Mouse (Mus musculus) heart, embryonic 11.5 days (tissue): Measurements from ENCODE around the gene Ntsr1. TPM values are rescaled to one million over a fixed set of nuclear protein-coding genes. Genes with fewer than 3 reads are reported as not detected.

Source experiments
- ATAC-seq: fragments of 200-750 bp; cut with Nextera tagmentation; replicated peaks from 2 replicates; pipeline ENCODE4 v1.8.0; 2017; ENCODE audit warnings: moderate library complexity; ENCODE audit not compliant: insufficient number of reproducible peaks, low FRiP score, low TSS enrichment
- H3K27ac ChIP-seq: fragments of 300-500 bp; sonication (generic); 2 replicates; pipeline ENCODE4 v1.5.1; 2014; ENCODE audit warnings: mild to moderate bottlenecking, low read depth, low read length
- H3K27me3 ChIP-seq: fragments of 300-500 bp; sonication (generic); 2 replicates; pipeline ENCODE4 v1.6.1; 2014; ENCODE audit warnings: mild to moderate bottlenecking, low read length, mixed read lengths; ENCODE audit not compliant: control insufficient read depth, insufficient read depth
- H3K36me3 ChIP-seq: fragments of 300-500 bp; sonication (generic); 2 replicates; pipeline ENCODE4 v1.6.1; 2014; ENCODE audit warnings: mild to moderate bottlenecking, low read length, moderate library complexity, mixed read lengths; ENCODE audit not compliant: control insufficient read depth, insufficient read depth
- H3K4me1 ChIP-seq: fragments of 300-500 bp; sonication (generic); 2 replicates; pipeline ENCODE4 v1.6.1; 2014; ENCODE audit warnings: low read length; ENCODE audit not compliant: control insufficient read depth, insufficient read depth
- H3K4me2 ChIP-seq: fragments of 300-500 bp; sonication (generic); 2 replicates; pipeline ENCODE4 v1.6.1; 2014; ENCODE audit warnings: mild to moderate bottlenecking, moderate library complexity
- H3K4me3 ChIP-seq: fragments of 300-500 bp; sonication (generic); 2 replicates; pipeline ENCODE4 v1.5.1; 2014; ENCODE audit warnings: low read depth, low read length
- H3K9ac ChIP-seq: fragments of 300-500 bp; sonication (generic); 2 replicates; pipeline ENCODE4 v1.6.1; 2014; ENCODE audit warnings: mild to moderate bottlenecking, low read depth, low read length, moderate library complexity
- H3K9me3 ChIP-seq: fragments of 300-500 bp; sonication (generic); replicated peaks from 2 replicates; pipeline ENCODE4 v1.6.1; 2016; ENCODE audit warnings: low read length; ENCODE audit not compliant: control insufficient read depth
- WGBS: fragments of 180-500 bp; shearing (Covaris S2); extraction: QIAGEN DNeasy Blood & Tissue Kit; methylation state at CpG from one replicate; pipeline ENCODE4 v1.1.7; 2014; ENCODE audit not compliant: insufficient replicate concordance; 5-methylcytosine and 5-hydroxymethylcytosine counted together
- polyA plus RNA-seq: library from polyadenylated mRNA; unstranded; fragments of >200 nt; fragmentation: Nextera tagmentation; extraction: Ambion mirVana; gene quantifications from 2 replicates; pipeline ENCODE4 v1.2.1, GENCODE M21; 2014

Gene Ntsr1
- polyA plus RNA-seq, 1 experiment from 2014 or later: 0.36 TPM

DNA sequence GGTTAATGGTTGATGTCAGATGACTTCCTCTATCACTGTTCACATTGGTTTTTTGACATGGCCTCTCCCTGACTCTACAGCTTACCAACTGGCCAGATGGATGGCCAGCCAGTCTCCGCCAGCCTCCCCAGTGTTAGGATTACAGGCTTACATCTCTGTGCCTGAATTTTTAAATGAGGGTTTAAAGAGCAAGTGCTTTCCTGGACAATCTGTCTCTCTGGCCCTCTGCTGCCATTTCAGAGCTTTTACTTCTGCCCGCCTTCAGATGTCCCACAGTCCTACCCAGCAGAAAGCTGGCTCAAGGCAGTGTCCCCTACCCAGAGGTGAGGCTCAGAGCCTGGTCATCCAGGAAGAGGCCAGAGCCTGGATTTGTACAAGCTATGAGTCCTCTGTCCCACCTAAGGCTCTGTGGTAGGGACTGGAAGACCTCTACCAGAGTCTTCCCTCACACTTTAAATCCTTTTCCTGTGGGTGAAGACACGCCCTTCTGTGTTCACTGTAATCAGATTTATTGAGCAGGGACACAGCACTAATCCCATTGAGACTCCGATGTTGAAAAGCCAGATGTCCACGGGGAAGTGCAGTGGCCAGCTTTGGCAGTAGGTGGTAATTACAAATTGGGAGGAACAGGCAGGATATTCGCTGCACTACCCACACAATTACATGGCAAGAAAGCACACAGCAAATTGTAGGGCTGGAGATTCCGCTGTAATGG, 32.1 kb downstream of the Ntsr1 start:
- Histone ChIP-seq H3K9ac (no peak overlapping the region), H3K4me2 (no peak overlapping the region), H3K27ac (no peak overlapping the region), H3K4me1 (0 out of 2 replicates have a peak, but pooled peaks cover 3% of the 10 kb centered on the region), H3K36me3 (no peaks in the 10 kb centered on the region), H3K9me3 (no peaks in the 10 kb centered on the region), H3K27me3 (peaks cover 21% of the 10 kb centered on the region), H3K4me3 (no peak overlapping the region)
- 73% methylated on average over 7 of the region's 7 CpGs for WGBS
- no peak for ATAC-seq

- H3K4me1 ChIP-seq: 0 out of 2 replicates have a peak, but pooled peaks cover 3% of the 10 kb centered on the region
- H3K36me3 ChIP-seq: no peaks in the 10 kb centered on the region
- H3K9ac ChIP-seq: no peak overlapping the region
- H3K4me2 ChIP-seq: no peak overlapping the region
- H3K27ac ChIP-seq: no peak overlapping the region
- no peaks in the 10 kb centered on the region for H3K9me3 ChIP-seq
- H3K4me3 ChIP-seq: no peak overlapping the region
- peaks cover 17% of the 10 kb centered on the region for H3K27me3 ChIP-seq
- WGBS: 59% methylated on average over 6 of the region's 6 CpGs
- no peak for ATAC-seq
These were observed 32.7 kb downstream of the Ntsr1 start for GRCm38 (mm10) chr2:180532386-180532995.

- Histone ChIP-seq H3K9me3 (no peaks in the 10 kb centered on the region), H3K27ac (no peak overlapping the region), H3K4me3 (no peak overlapping the region), H3K27me3 (peaks cover 13% of the 10 kb centered on the region), H3K9ac (no peak overlapping the region), H3K36me3 (no peaks in the 10 kb centered on the region), H3K4me2 (no peak overlapping the region), H3K4me1 (no peaks in the 10 kb centered on the region)
- 54% methylated on average over 4 of the region's 4 CpGs for WGBS
- no peak for ATAC-seq
These were observed 33.5 kb downstream of the Ntsr1 start for GRCm38 (mm10) chr2:180533237-180533636.

GRCm38 (mm10) chr2:180543675-180544074, 43.9 kb downstream of the Ntsr1 start:
- ATAC-seq: no peak
- no peak overlapping the region for H3K4me3 ChIP-seq
- no peaks in the 10 kb centered on the region for H3K36me3 ChIP-seq
- no peak overlapping the region for H3K27ac ChIP-seq
- H3K4me2 ChIP-seq: no peak overlapping the region
- 0 out of 2 replicates have a peak, but pooled peaks cover 6% of the 10 kb centered on the region for H3K27me3 ChIP-seq
- no peak overlapping the region for H3K9ac ChIP-seq
- H3K9me3 ChIP-seq: no peaks in the 10 kb centered on the region
- WGBS: 59% methylated on average over 2 of the region's 2 CpGs
- H3K4me1 ChIP-seq: no peaks in the 10 kb centered on the region

DNA sequence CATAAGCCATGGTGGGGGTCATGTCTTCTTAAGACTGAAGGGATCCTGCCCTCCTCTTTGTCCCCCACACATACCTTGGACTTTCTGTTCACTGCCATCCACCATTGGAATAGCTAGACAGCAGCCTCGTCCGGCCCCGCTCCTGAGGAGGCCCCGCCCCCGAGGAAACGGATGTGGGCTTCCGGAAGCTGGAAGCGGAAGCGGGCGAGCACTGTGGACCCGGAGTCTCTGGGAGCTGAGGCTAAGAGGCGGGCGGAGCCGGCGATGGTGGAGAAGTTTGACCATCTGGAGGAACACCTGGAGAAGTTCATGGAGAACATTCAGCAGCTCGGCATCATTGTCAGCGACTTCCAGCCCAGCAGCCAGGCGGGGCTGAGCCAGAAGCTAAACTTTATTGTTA, 45.3 kb downstream of the Ntsr1 start:
- H3K27me3 ChIP-seq: no peaks in the 10 kb centered on the region
- 72% methylated on average over 18 of the region's 18 CpGs for WGBS
- no peaks in the 10 kb centered on the region for H3K4me1 ChIP-seq
- H3K36me3 ChIP-seq: no peaks in the 10 kb centered on the region
- no peak overlapping the region for H3K9ac ChIP-seq
- H3K9me3 ChIP-seq: no peaks in the 10 kb centered on the region
- no peak overlapping the region for H3K4me2 ChIP-seq
- H3K4me3 ChIP-seq: no peak overlapping the region
- ATAC-seq: no peak
- H3K27ac ChIP-seq: no peak overlapping the region

DNA sequence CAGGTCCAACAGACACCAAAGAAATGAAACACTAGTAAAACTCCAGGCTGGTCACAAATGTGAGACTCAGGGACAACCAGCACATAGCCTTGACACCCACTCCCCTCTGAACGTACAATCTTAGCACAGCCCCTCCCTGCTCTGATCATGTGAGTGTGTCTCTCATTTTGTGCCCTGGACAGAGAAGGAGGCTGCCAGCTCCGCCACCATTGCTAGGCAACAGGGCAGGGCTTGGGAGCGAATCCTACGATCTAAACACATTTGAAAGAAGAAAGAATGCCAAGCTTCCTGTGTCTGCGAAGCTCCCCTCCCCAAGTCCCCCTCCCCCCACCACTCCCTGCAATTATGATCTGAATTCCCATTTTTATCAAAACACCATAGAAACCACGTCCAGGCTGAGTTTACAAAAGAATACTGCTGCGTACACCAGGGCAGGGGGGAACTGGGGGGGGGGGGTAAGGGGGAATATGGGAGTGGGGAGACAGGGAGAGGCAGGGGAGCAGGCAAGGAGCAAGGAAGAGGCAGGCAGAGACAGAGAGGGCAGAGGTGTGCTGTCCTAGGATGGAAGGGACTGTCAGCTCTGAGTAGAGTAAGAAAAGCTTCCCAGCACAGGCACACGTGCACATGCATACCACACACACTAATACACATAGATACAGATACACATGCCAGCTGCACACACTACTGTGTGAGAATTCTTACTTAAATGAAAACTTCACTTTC, 47.8 kb downstream of the Ntsr1 start:
- Histone ChIP-seq H3K27me3 (no peaks in the 10 kb centered on the region), H3K4me3 (no peak overlapping the region), H3K4me1 (no peaks in the 10 kb centered on the region), H3K36me3 (no peaks in the 10 kb centered on the region), H3K9me3 (no peaks in the 10 kb centered on the region), H3K9ac (no peak overlapping the region), H3K27ac (no peak overlapping the region), H3K4me2 (no peak overlapping the region)
- 36% methylated on average over 8 of the region's 8 CpGs for WGBS
- ATAC-seq: no peak

DNA sequence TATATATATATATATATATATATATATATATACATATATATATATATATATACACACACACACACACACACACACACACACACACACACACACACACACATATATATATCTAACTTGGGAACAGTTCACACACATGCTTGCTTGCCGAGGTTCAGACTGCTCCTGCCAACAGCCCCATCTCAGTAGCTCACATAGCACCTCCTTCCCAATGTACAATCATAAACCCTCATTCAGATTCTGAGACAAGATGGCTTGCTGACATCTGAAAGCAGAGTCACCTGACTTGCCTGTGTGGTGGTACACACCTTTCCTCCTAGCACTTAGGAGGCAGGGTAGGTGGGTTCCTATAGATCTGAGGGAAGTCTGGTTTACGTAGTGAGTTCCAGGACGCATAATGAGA, 52.6 kb downstream of the Ntsr1 start:
- Histone ChIP-seq H3K36me3 (no peaks in the 10 kb centered on the region), H3K9me3 (no peaks in the 10 kb centered on the region), H3K27me3 (no peaks in the 10 kb centered on the region), H3K4me2 (no peak overlapping the region), H3K4me3 (no peak overlapping the region), H3K9ac (no peak overlapping the region), H3K4me1 (no peaks in the 10 kb centered on the region), H3K27ac (no peak overlapping the region)
- ATAC-seq: no peak
- 75% methylated on average over 3 of the region's 3 CpGs for WGBS

- H3K36me3 ChIP-seq: no peaks in the 10 kb centered on the region
- 59% methylated on average over 3 of the region's 3 CpGs for whole genome bisulfite sequencing
- H3K4me1 ChIP-seq: no peaks in the 10 kb centered on the region
- no peak overlapping the region for H3K4me2 ChIP-seq
- no peak overlapping the region for H3K27ac ChIP-seq
- no peak for ATAC-seq
- H3K4me3 ChIP-seq: no peak overlapping the region
- H3K9ac ChIP-seq: no peak overlapping the region
- H3K27me3 ChIP-seq: no peaks in the 10 kb centered on the region
- H3K9me3 ChIP-seq: no peaks in the 10 kb centered on the region
These were observed 55.4 kb downstream of the Ntsr1 start for GRCm38 (mm10) chr2:180555219-180555618.
